Mouse (Mus musculus) testis, adult 2 months (tissue): ENCODE measurements around the gene Ubox5.

Experiments
- CTCF ChIP-seq: fragments of 200-500 bp; IDR thresholded peaks from 2 replicates; pipeline ENCODE4 v1.5.1; 2012; ENCODE audit warnings: low read depth, mild to moderate bottlenecking, inconsistent platforms, low read length, moderate library complexity; ENCODE audit not compliant: control insufficient read depth, insufficient read depth, insufficient replicate concordance
- POLR2A ChIP-seq: fragments of 200-500 bp; IDR thresholded peaks from 2 replicates; pipeline ENCODE4 v1.6.1; 2012; ENCODE audit warnings: low read depth, mild to moderate bottlenecking, inconsistent platforms, low read length, moderate library complexity; ENCODE audit not compliant: control insufficient read depth

- TF ChIP-seq CTCF (no peak), POLR2A (no peak)
Measured at GRCm38 (mm10) chr2:130602195-130602594, 27.6 kb downstream of the Ubox5 start.
